Mouse (Mus musculus) neural tube, embryonic 14.5 days (tissue): ENCODE results near the gene Dusp28. TPM values are rescaled to one million over a fixed set of nuclear protein-coding genes. Genes with fewer than 3 reads are reported as not detected.

Source experiments
- ATAC-seq: fragments of 200-750 bp; cut with Nextera tagmentation; 2 replicates; pipeline ENCODE4 v1.8.0; 2017; ENCODE audit warnings: low read depth, mild to moderate bottlenecking, moderate TSS enrichment, moderate library complexity
- H3K27ac ChIP-seq: fragments of 300-500 bp; sonication (generic); 2 replicates; pipeline ENCODE4 v1.5.1; 2014; ENCODE audit warnings: low read depth, mild to moderate bottlenecking, control low read depth, low read length, moderate library complexity, mixed read lengths
- H3K27me3 ChIP-seq: fragments of 300-500 bp; sonication (generic); 2 replicates; pipeline ENCODE4 v1.6.1; 2014; ENCODE audit warnings: low read length; ENCODE audit not compliant: control insufficient read depth, insufficient read depth
- H3K36me3 ChIP-seq: fragments of 300-500 bp; sonication (generic); 2 replicates; pipeline ENCODE4 v1.6.1; 2014; ENCODE audit warnings: low read length, mixed read lengths; ENCODE audit not compliant: control insufficient read depth, insufficient read depth
- H3K4me1 ChIP-seq: fragments of 300-500 bp; sonication (generic); 2 replicates; pipeline ENCODE4 v1.6.1; 2014; ENCODE audit warnings: low read length; ENCODE audit not compliant: control insufficient read depth, insufficient read depth
- H3K4me2 ChIP-seq: fragments of 300-500 bp; sonication (generic); 2 replicates; pipeline ENCODE4 v1.6.1; 2014; ENCODE audit warnings: mild to moderate bottlenecking, low read depth, low read length, control low read depth
- H3K4me3 ChIP-seq: fragments of 300-500 bp; sonication (generic); 2 replicates; pipeline ENCODE4 v1.5.1; 2014; ENCODE audit warnings: low read depth, low read length, control low read depth, mixed read lengths
- H3K9ac ChIP-seq: fragments of 300-500 bp; sonication (generic); replicated peaks from 2 replicates; pipeline ENCODE4 v1.6.1; 2014; ENCODE audit warnings: low read depth, mild to moderate bottlenecking, control low read depth, low read length, mixed read lengths
- H3K9me3 ChIP-seq: fragments of 300-500 bp; sonication (generic); 2 replicates; pipeline ENCODE4 v1.6.1; 2016; ENCODE audit warnings: low read length; ENCODE audit not compliant: control insufficient read depth
- WGBS: fragments of 180-500 bp; shearing (Covaris S2); extraction: QIAGEN DNeasy Blood & Tissue Kit; methylation state at CpG from one replicate; pipeline ENCODE4 v1.1.7; 2014; 5-methylcytosine and 5-hydroxymethylcytosine counted together
- polyA plus RNA-seq: library from polyadenylated mRNA; unstranded; fragments of >200 nt; fragmentation: Nextera tagmentation; extraction: Ambion mirVana; gene quantifications from 2 replicates; pipeline ENCODE4 v1.2.1, GENCODE M21; 2014

Gene Dusp28
- polyA plus RNA-seq, 1 experiment from 2014 or later = 18.0 TPM

DNA sequence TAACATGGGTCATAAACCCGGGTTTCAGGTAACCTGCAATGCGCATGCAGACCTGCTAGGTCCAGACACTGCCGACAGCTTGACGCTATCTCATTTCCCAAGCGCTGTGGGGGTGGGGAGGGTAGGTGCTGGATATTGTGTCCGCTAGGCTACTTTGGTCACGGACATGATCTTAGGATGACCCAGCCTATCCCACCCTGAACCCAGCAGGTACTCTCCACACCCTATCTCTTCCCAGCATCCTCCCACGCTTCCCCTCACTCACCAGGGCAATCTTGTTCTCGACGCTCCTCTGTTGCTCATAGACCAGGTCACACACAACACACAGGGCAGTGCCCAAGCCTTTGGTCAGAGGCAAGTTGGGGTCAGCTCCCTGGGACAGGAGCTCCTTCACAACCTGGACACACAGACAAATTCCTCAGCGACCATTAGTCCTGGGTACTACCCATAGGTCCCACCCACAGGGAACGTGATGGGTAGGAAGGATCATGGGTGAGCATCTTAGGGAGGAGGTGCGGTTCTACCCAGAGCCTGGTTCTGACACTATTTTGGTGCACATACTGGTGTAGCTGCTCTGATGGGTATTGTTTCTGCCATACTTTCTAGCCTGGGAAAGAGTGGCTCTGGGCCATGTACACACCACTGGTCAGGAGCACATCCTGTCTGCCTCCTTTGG is 28.6 kb upstream of the Dusp28 start:
- H3K36me3 ChIP-seq = no peaks in the 10 kb centered on the region
- H3K9ac ChIP-seq = no peak overlapping the region
- no peak overlapping the region for H3K4me3 ChIP-seq
- WGBS = 90% methylated on average over 13 of the region's 13 CpGs
- no peaks in the 10 kb centered on the region for H3K9me3 ChIP-seq
- H3K27ac ChIP-seq = no peak overlapping the region
- H3K4me2 ChIP-seq = no peak overlapping the region
- no peaks in the 10 kb centered on the region for H3K27me3 ChIP-seq
- no peaks in the 10 kb centered on the region for H3K4me1 ChIP-seq
- ATAC-seq = no peak

DNA sequence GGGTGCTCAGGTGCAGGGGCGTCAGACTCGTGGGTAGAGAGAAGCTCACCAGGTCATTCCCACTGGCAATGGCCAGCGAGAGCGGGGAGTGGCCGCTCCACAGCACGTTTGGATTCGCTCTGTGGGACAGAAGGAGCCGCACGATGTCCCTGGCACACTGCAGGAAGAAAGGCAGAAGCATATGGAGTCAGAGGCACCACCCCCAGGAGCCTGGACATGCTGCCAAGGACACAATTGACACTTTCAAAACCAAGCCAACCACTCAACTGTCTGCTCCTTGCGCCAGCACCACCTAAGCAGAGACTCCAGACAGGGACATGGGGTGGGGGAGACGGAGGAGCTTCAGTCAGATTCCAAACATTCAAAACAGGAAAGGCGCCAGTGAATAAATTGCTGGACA is 27.5 kb upstream of the Dusp28 start:
- no peaks in the 10 kb centered on the region for H3K36me3 ChIP-seq
- no peaks in the 10 kb centered on the region for H3K4me1 ChIP-seq
- H3K9me3 ChIP-seq = no peaks in the 10 kb centered on the region
- ATAC-seq = no peak
- 88% methylated on average over 12 of the region's 12 CpGs for WGBS
- H3K4me3 ChIP-seq = no peak overlapping the region
- H3K4me2 ChIP-seq = no peak overlapping the region
- no peaks in the 10 kb centered on the region for H3K27me3 ChIP-seq
- H3K27ac ChIP-seq = no peak overlapping the region
- no peak overlapping the region for H3K9ac ChIP-seq

DNA sequence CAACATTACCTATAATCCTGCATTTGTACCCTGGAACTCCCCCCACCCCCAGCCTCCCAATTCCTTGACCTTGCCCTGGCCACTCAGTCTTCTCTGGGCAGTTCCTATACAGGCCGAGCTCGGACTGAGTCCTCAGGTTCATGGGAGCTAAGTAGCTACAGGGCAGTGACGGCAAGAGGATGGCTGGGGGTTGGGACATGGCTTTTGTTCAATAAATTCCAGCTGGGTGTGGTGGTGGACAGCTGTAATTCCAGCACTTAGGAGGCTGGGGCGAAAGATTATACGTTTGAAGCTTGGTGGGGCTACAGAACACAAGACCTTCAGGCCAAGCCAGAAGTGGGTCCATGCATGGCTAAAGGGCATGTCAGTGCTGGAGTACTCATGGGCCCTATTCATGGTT is 26.7 kb upstream of the Dusp28 start:
- Histone ChIP-seq H3K4me1 (no peaks in the 10 kb centered on the region), H3K27ac (no peak overlapping the region), H3K9me3 (no peaks in the 10 kb centered on the region), H3K4me3 (no peak overlapping the region), H3K4me2 (no peak overlapping the region), H3K36me3 (no peaks in the 10 kb centered on the region), H3K9ac (no peak overlapping the region), H3K27me3 (no peaks in the 10 kb centered on the region)
- no peak for ATAC-seq
- WGBS = 76% methylated on average over 5 of the region's 5 CpGs

DNA sequence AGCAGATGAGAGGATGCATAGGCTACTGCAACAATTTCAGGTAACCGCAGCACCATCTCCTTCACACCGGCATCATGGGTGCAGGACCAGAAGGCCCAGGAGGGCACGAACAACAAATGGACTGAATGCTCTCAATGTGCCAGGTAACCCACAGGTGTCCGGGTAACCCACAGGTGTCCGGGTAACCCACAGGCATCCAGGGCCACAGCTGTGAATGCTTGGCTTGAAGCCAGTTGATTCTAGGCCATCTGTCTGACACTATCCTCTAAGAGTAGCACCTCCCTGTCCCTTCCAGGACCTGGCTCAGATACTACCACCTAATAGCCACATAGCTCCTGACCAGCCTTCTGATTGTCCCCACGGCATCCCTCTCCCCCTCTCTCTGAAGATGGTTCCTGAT is 24.8 kb upstream of the Dusp28 start:
- no peak overlapping the region for H3K4me3 ChIP-seq
- no peak overlapping the region for H3K27ac ChIP-seq
- H3K4me1 ChIP-seq = no peaks in the 10 kb centered on the region
- ATAC-seq = no peak
- no peaks in the 10 kb centered on the region for H3K27me3 ChIP-seq
- H3K4me2 ChIP-seq = no peak overlapping the region
- no peak overlapping the region for H3K9ac ChIP-seq
- H3K36me3 ChIP-seq = no peaks in the 10 kb centered on the region
- H3K9me3 ChIP-seq = no peaks in the 10 kb centered on the region
- WGBS = 90% methylated on average over 6 of the region's 6 CpGs

DNA sequence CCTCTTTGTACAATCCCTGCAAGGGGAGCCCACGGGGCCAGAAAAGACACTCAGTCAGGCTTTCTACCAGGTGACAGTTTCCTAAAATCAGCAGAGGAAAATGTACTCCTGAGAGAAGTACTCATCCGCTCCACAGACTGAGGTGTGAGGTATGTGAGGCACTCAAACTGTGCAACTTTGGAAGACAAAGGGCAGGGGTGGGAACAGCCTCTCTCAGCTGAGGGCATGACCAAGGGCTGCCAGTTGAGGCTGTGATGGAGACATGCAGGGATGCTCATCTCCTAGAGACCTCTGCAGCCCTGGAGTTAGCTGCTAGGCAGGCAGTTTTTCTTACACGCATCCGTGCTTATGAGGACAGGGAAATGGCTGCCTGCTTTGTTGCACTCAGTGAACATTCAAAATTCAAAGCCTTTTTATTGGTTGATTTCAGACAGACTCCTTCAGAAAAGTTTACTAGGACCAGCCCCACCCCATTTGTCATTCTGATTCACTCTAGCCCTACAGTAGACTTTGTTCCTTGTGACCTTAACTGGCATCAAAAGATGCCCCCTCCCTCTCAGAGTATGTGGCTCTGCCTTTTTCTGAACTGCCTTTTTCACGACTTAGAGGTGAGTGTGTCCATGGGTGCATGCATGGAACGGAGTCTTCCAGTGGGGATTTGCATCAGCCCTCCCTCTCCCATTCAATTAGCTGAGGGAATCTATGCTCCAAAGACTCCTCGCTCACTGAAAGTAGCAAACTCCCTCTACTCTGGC is 17.7 kb upstream of the Dusp28 start:
- H3K27me3 ChIP-seq = no peaks in the 10 kb centered on the region
- no peaks in the 10 kb centered on the region for H3K4me1 ChIP-seq
- H3K4me3 ChIP-seq = no peak overlapping the region
- no peaks in the 10 kb centered on the region for H3K36me3 ChIP-seq
- no peak for ATAC-seq
- no peak overlapping the region for H3K9ac ChIP-seq
- H3K27ac ChIP-seq = no peak overlapping the region
- H3K4me2 ChIP-seq = no peak overlapping the region
- H3K9me3 ChIP-seq = no peaks in the 10 kb centered on the region
- 72% methylated on average over 7 of the region's 7 CpGs for WGBS

DNA sequence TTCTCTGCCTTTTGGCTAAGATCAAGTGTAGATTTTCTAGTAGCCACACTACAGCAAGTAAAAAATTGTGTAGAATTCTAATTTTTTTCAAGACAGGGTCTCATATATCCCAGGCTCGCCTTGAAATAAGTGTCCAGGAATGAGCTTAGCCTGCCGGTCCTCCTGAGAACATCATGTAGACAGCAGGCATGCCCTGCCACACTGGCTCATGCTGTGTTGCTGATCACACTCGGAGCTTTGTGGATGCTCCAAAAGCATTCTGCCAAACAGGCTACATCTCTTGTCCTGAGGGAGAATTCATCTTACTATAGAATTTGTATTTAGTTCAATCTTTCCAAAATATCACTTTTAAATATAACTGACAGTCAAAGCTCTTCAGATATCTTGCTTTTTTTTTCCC is 14.0 kb upstream of the Dusp28 start:
- Histone ChIP-seq H3K27ac (no peak overlapping the region), H3K4me3 (no peak overlapping the region), H3K9me3 (no peaks in the 10 kb centered on the region), H3K36me3 (no peaks in the 10 kb centered on the region), H3K4me1 (no peaks in the 10 kb centered on the region), H3K27me3 (no peaks in the 10 kb centered on the region), H3K9ac (no peak overlapping the region), H3K4me2 (no peak overlapping the region)
- 69% methylated on average over 3 of the region's 3 CpGs for WGBS
- no peak for ATAC-seq

DNA sequence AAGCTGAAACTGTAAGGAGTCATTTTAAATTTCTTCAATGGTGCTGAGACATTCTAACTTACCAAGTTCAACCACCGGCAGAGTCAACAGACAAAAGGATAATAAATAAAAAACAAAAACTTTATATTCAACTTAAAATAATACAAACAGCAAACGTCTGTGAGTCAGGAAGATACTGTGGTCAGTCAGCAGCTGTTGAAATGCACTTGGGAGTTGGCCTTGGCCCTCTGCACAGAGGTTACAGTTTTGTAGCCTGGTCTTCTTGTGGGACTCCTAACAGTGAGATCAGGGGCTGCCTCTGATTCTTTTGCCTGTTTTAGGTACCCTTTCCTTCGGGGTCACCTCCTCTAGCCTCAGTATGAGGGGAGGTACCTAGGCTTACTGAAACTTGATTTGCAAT is 12.9 kb upstream of the Dusp28 start:
- no peak for ATAC-seq
- WGBS = 76% methylated on average over 3 of the region's 3 CpGs
- Histone ChIP-seq H3K4me3 (no peak overlapping the region), H3K36me3 (no peaks in the 10 kb centered on the region), H3K4me1 (no peaks in the 10 kb centered on the region), H3K9me3 (no peaks in the 10 kb centered on the region), H3K4me2 (no peak overlapping the region), H3K27me3 (no peaks in the 10 kb centered on the region), H3K9ac (no peak overlapping the region), H3K27ac (no peak overlapping the region)

DNA sequence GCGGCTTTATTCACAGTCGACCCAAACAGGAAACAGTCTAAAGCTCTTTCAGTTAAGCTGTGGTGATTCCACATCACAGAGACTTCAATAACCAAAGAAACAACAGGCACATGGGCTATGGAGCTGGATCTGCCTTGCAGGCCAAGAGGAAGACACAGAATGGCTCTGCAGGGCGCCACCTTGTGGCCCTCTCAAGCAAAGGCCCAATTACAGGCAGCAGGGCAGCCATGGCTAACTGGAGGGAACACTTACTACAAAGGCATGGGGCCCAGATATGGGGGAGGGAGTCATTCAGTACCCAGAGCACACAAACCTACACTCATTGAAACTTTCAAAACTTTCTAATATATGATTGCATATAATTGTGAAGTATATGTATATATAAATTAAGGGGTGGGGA is 11.7 kb upstream of the Dusp28 start:
- H3K27ac ChIP-seq = no peak overlapping the region
- H3K9ac ChIP-seq = no peak overlapping the region
- H3K36me3 ChIP-seq = no peaks in the 10 kb centered on the region
- WGBS = 17% methylated on average over 3 of the region's 3 CpGs
- ATAC-seq = peak; percentile 82; the same call in 1 of the 2 replicates
- no peak overlapping the region for H3K4me2 ChIP-seq
- no peaks in the 10 kb centered on the region for H3K4me1 ChIP-seq
- H3K9me3 ChIP-seq = no peaks in the 10 kb centered on the region
- no peak overlapping the region for H3K4me3 ChIP-seq
- no peaks in the 10 kb centered on the region for H3K27me3 ChIP-seq

DNA sequence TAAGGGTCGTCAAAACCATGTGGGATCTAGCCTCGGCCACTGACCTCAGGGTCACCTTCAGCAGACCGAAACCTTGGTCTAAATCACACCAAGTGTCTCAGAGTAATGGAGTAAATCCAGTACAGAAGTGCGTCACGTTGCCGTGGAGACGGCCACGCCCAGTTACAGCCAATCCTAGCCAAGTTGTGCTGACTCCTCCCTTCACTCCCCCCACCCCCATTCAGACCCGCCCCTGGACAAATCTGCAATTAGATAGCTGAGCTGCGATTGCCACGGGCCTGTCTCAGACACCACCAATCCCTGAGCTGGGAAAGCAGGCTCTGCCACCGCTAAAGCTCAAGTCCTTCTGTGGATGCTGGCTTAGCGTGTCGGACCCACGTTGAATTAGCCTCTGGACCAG is 4.0 kb upstream of the Dusp28 start, which contains the start of gene Ankmy1:
TSS of gene Ankmy1 (minus strand) at position 121 of the 400 bp plus-strand sequence.
- H3K27ac ChIP-seq = no peak within 1 kb of the TSS
- H3K4me2 ChIP-seq = peak within 1 kb of the TSS; percentile 37; the same call in 1 of the 2 replicates
- H3K4me3 ChIP-seq = no peak within 1 kb of the TSS
- no peak within 1 kb of the TSS for H3K9ac ChIP-seq
- peak; percentile 19; the same call in 1 of the 2 replicates for ATAC-seq
- no peaks in the 10 kb centered on the region for H3K36me3 ChIP-seq
- under 1% methylated on average over 15 of the region's 15 CpGs for WGBS
- no peaks in the 10 kb centered on the region for H3K27me3 ChIP-seq
- H3K9me3 ChIP-seq = no peaks in the 10 kb centered on the region
- H3K4me1 ChIP-seq = peaks cover 8% of the 10 kb centered on the region; the same call in 1 of the 2 replicates
